Mouse (Mus musculus) G1E (cell line): ENCODE measurements around the gene Zfp931.

Experiments used
- CTCF ChIP-seq: IDR thresholded peaks from 2 replicates; pipeline ENCODE4 v1.5.1; 2012; ENCODE audit warnings: low read depth, low read length, inconsistent platforms, mixed read lengths
- GATA1 ChIP-seq: IDR thresholded peaks from 2 replicates; pipeline ENCODE4 v1.6.1; 2012; ENCODE audit warnings: borderline replicate concordance, low read length, inconsistent platforms, mixed read lengths
- GATA2 ChIP-seq: IDR thresholded peaks from 2 replicates; pipeline ENCODE4 v1.6.1; 2012; ENCODE audit warnings: low read depth, low read length, inconsistent platforms, borderline replicate concordance
- POLR2AphosphoS5 ChIP-seq: IDR thresholded peaks from 2 replicates; pipeline ENCODE4 v1.6.1; 2012; ENCODE audit warnings: low read depth, low read length, inconsistent platforms; ENCODE audit not compliant: insufficient replicate concordance
- TAL1 ChIP-seq: conservative IDR thresholded peaks from 2 replicates; pipeline ENCODE4 v1.6.1; 2012; ENCODE audit warnings: low read depth, low read length, inconsistent platforms, mixed read lengths

DNA sequence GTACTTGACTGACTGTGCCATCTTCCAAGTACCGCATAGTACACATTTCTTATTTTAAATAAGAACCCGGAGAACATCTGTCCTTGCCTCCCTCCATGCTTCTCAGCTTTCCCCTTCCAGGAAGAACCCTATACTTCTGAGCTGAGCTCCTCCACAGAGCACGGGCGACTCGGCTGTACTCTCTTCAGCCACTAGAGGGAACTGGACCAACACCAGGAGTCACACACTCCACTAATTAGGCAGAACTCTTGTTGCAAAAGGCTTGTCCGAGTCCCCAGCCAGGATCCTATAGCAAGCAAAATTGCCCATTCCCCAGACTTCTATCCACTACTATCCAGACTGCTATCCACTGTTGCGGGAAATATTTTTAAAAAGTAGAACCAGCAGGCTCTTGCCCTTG is 23.7 kb upstream of the Zfp931 start:
- TF ChIP-seq CTCF: 0 out of 2 replicates have a peak, but pooled peaks have one; percentile 12
- no peak for TF ChIP-seq POLR2AphosphoS5
- no peak for TF ChIP-seq TAL1
- TF ChIP-seq GATA2: no peak
- TF ChIP-seq GATA1: no peak
